Mouse (Mus musculus) MEL-GATA-1-ER (cell line): ENCODE measurements around the gene B4galt1.

Experiments used
- DNase-seq: peaks from one replicate; pipeline ENCODE4 v3.0.0-alpha.2; 2012; ENCODE audit warnings: low read depth; ENCODE audit errors: extremely low read depth

Gene B4galt1

DNA sequence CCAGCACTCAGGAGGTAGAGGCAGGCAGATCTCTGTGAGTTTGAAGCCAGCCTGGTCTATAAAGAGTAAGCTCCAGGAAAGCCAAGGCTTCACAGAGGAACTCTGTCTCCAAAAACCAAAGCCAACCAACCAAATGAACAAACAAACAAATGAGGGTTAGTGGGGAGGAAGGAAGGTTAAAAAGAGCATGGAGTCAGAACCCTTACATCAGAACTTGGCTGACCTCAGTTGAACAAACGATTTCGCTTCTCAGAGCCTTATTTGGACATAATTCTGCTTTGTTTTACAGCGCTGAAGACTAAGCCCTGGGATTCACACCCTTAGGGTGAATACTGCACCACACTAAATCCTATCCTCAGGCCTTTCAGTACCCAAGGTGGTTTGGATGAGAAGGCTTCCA lies 18.3 kb upstream of the B4galt1 start:
- DNase-seq, result no peak

DNA sequence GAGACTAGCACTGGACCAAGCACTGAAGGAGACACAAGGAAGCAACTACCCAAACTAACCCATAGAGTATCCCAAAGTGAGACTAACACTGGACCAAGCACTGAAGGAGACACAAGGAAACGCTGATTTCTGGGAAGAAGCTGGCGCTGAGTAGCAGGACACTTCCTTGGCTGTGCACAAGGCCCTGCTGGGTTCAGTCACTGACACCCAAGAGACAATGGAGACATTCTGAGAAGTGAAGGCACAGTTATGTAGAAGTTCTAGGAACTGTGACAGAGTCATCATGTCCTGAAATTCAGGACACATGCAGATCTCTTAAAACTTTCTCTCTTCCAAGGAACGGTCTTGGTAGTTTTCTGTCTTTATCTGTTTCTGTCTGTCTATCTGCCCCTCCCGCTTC lies 16.4 kb upstream of the B4galt1 start:
- no peak for DNase-seq

DNA sequence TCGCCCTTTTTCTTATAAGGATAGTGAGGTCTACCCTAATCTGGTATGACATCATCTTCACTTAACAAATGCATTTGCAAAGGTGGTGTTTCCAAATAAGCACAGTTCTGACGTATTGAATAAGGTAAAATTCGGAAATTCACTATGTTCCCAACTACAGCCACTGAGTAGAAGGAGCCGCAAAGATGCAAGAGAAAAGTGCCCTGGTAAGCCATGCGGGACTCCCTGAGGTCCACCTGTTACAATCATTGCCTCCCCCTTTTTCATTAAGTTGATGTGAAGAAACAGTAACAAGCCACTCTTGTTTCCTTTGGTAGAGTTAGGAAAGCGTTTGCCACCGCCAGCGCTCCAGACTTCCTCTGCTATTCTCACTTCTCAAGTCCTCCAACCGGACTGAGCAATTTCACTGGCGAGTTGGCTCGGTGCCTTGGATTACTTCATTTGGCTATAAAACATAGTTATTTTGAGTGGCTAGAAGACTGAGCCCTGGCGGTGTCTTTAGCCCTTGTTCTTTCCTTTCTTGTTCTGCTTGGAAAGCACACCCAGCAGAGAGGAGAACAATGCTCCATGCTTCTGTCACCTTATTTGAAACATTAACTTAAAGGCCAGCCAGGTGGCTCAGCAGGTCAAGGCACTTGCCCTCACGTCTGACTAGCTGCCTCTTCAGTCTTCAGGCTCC lies 14.9 kb upstream of the B4galt1 start:
- DNase-seq, result no peak

DNA sequence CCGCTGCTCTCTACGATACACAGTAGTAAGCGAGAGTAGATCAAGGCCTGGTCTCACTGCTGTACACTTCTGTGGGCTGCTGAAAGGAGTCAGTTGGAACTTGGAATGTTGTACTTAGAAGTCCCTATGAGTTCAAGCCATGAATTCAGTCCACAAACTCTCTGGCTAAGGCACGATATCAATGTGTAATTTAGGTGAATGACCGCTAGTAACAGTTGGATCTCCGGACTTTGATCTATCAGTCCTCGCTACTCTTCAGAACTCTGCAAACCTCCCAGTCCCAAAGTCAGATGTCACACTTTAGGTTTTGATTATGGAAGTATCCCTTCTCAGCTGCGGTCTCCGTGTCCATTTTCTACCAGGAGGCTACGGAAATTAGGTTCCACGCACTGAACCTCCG lies 10.6 kb upstream of the B4galt1 start:
- DNase-seq, result no peak

DNA sequence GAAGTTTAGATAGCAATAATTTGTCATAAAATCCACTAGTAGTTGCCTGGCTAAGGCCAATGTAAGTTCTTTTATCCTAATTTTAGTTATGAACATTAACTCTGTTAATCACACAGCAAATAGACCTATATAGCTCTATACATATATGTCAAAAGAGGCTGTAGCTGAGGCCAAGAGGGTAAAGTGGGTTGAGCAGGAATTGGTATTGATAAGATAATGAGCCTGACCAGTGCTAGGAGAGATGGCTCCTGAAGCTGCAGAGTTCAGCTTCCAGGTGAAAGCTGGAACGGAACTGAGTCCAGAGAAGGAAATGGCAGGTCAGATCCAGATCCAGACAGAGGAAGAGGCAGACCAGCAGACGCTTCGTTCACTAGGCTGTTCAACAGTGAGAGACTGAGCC lies 9.5 kb upstream of the B4galt1 start:
- DNase-seq, result no peak

DNA sequence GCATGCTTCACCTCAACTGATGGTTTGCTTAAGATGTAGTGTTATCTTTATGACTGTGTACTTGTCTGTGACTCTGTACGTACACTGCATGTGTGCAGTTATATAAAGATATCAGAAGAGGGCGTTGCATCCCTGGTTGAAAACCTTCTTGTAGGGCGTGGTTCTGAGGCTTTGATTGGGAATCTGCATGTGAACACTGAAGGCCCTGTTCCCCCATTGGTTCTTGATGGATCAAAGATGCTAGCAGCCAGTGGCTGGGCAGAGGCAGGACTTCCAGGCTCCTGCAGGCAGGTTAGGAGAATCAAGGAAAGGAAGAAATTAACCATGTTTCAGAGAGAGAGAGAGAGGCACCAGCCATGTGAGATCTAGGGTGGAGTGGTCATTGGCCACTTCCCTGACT lies 7.3 kb upstream of the B4galt1 start:
- no peak for DNase-seq

DNA sequence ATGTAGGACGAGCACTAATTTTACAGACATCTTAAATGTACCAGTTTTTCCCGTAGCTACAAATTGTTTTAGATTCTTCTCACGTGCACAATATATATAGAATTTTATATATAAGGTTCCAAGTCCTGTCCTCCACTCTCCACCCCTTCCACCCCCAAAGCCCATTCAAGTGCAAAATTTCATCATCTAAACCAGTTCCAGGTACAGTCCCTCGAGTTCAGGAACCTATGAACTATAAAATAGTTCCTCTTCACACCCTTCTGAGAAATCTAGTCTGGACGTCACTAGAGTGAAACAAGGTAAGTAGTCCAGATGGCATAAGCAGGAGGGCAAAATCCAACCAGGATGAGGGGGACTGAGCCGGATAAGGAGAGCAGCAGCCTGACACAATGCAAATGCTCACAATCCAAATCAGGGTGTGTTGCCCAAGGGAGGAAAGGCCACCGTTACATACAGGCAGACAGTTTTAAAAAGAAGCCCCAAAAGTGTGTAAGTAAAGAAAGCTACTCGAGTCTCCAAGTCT lies 4.1 kb upstream of the B4galt1 start:
- no peak for DNase-seq

DNA sequence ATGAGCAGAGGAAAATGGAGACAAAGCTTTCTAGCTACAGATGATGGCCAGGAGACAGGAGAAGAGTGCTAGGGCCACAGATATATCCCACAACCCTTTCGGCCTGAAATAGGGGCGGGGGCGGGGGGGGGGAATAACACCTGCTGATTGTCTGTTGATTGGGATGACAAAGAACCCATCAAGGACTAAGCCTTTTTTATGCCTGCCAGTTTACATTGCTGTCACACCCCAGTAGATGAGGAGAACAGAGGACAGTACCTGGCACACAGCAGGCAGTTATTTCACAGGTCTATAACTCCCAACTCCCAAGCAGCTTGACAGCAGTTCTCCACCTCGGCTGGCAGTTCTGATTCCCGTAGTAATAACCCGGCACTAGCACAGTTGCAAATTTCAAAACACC lies 2.8 kb upstream of the B4galt1 start:
- no peak for DNase-seq

DNA sequence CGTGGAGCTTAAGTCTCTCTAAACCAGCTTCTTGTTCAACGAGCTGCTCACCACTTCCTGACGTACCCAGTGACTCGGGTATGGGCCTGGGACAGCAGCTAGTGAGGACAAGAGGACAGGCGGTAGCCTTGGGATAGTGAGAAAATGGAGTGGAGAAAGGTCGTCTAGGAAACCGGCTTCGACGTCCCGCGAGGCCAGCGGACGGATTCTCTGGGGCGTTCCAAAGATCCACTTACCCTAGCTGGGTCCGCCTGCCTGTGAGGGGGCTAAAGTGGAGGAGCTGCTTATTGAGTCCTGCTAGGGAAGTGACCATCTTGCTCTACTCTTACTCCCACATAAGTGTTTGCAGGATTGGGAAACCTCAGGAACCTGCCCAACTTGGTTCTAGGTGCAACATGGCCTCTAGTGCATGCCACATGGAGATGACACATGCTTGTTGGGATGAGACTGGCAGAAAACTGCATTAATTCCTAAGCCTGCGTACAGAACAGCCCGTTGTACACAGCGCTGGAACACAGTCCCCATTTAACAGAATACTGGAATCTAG lies 655 bp upstream of the B4galt1 start:
- DNase-seq, result no peak

DNA sequence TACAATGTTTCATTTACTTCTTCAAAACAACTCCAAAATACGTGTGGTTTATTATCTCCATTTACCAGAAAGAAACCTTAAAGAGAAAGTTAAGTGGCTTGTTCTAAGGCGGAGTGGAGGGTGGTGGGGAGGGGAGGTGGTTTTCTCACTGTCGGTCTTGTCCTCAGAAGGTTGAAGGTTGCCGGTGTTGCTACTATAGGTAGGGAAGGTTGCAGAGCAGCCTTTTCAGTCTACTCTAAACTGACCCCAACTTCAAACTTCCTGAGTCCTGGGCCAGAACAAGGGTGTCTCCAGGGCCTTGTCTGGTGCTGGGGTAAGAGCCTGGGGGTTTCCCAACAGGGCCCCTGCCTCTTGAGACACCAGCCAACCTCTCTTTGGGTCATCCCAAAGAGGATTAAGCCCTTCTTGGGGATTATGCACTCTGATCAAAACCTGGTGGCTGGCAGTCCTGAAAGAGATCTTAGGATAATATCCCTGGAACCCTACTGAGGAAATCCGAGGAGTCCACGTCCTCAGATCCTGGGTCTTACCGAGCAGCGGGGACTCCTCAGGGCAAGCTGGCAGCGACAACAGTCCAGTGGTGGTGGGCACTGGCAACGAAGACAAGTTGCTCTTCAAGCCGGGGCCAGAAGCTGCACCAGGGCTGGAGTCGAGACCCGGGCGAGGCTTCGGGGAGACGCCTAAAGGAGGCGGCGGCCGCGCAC lies 792 bp downstream of the B4galt1 start:
- DNase-seq, result no peak

DNA sequence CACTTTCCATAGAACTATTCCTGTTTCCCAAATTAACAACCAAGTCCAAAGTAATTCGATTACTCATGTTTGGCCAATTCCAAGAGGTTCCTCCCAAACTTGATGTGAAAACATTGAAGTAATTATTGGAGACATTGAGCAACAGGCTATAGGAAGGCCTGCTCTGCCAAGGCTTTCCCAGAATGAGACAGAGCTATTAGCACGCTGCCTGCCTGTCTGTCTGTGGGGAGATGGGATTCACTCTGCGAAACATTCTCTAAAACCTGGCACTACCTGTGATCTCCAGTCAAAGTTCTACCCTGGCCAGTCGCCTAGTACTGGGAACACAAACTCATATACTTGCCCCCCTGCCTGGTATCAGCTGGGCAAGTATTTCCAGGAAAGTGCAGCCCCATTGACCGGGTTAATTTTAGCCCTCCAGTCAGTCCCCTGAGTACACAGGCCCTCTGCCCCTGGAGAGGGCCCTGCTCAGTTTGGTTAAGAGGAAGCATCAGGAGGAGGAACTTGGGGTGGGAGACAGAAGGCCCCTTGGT lies 1.5 kb downstream of the B4galt1 start:
- DNase-seq, result no peak

DNA sequence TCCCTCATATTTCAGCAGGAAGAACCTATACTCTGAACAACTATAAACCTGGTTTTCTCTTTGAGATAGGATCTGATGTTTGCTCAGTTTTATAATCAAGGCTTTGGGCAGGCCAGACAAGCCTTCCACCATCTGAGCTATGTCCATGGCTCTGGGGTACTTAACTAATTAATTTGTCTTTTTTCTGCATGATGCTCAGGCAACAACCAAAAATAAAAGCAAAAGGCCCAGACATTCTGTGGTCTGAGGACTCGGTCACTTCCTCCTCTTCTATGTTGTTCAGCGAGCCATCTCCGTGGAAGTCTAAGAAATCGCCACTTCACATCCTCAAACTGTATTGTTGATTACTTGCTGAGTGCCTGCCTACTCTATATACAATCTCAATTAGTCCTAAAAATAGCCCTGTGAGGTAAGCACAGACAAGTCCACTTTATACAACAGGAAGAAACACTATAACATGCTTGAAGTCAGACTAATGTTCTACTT lies 2.0 kb downstream of the B4galt1 start:
- DNase-seq, result no peak

DNA sequence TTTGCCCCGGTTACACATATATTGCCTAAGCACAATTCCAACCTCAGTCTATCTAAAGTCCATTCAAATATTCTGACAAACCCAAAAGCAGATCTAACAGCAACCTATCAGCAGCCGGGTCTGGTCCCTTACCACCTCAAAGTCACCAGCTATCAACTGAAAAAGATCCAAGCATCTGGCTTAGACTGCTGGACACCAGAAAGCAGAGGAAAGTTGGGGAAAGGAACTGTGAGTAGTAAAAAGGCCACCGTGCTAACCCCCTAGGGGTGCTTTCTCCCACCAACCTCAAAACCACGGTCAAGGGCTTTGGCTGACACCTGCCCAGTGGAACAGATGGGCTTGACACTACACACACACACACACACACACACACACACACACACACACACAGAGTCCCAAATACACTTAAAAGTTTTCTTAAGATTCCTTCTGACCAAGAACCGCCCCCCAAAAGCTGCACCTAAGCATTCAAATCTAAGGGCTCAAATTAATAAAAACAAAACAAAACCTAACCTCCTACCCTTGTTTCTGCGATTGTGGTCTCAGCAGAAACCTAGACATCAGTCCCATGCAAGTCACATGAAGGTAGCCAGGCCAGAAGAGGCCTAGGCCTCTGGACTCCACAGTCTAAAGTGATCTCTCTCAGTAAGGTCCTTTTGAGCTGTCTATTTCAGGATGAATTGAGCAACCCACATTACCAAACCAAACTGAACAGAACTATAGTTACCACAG lies 2.6 kb downstream of the B4galt1 start:
- DNase-seq, result no peak

DNA sequence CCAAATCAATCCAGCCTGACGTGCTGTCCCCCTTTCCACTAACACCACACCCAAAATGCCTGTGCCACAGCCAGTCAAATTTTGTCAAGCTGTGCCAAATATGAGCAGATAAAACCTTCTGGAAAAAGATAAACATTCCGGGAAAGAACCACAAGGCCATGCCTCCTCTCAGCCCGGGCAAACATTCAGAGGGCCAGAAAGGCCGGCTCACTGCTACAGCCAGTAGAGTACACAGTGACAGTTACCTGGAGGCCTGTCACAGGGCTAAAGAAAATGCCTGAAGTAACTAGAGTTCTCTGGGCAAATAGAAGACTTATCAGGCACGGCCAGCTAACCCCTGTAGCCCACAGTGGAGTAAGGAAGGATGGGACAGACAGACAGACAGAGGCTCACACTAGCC lies 3.2 kb downstream of the B4galt1 start:
- DNase-seq, result no peak

DNA sequence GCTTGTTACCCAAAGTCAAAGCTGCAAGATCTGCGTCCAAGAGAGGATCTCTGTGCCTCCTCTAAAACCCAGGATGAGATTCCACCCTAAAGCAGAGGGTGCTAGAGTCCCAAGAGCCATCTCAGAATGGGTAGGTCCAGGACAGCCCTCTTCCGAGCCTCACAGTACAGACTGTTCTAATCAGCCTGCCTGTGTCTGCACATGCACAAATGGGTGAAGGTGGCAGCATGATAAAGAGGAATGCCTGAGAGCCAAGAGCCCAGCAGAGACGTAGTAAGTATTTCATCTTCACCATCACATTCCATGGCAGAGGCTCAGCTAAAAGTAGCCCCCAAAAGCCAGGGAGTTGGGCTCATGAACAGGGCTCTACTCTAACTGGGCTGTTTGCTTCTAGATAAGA lies 4.3 kb downstream of the B4galt1 start:
- DNase-seq, result no peak

DNA sequence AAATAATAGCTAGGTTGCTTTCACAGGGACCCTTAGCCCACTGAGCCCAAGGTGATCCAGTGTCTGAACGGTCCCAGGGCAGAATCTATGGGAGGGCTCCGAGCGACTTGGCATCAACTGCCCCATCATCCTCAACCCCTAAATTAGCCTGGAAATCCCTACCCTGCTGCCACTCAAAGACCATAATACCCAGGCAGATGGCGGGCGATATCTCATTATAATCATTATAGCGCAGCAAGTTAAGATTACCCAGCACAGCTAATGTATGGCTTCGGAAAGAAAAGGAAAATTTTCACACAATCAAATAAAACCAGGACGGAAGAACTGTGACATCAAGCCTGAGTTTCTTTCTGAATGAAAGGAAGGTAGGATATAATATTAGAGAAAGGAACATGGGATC lies 5.6 kb downstream of the B4galt1 start:
- DNase-seq, result no peak

DNA sequence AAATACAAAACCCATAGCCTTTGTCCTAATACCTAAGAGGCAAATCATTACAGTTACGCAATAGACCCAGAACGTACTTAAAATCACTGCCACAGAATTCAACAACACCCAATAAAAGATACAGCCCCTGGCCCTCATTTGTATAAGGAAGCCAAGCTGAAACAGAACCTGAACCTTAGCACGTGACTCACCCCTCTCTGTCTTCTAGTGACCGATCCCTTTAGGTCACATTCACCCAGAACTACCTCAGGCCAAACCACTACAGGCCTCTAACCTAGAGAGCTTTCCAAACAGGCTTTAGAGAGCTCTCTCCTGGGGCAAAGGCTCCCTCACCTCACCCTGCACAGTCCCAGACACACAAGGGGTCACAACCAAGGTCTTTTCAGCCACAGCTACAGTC lies 6.6 kb downstream of the B4galt1 start:
- DNase-seq, result no peak

DNA sequence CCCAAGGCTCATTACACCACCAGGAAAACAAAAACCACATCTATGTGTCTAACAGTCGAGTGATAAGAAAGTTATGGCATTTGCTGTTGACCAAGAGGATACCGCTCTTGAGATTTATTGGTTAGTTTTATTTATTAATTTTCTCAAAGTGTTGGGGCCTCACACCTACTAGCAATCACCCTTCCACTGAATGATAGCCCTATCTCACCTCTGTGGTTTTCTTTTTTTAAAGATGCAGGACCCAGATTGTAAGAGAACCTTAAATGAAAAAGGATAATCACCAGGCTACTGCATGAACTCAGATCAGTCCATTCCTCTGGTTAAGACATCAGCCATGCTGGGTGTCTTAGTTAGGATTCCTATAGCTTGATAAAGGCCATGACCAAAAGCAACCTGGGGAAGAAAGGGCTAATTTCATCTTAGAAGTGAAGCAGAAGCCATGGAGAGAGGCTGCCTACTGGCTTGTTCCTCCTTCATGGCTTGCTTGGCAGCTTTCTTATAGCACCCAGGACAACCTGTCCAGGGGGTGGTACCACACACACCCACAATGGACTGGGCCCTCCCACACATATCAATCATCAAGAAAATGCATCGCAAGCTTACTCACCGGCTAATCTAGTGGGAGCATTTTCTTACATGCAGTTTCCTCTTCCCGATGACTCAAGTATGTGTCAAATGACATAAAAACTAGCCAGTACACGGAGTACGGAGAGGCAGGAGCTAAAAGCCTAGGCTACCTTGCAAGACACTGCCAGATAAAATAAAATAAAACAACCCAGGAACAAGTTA lies 7.5 kb downstream of the B4galt1 start:
- DNase-seq, result peak; percentile 49

DNA sequence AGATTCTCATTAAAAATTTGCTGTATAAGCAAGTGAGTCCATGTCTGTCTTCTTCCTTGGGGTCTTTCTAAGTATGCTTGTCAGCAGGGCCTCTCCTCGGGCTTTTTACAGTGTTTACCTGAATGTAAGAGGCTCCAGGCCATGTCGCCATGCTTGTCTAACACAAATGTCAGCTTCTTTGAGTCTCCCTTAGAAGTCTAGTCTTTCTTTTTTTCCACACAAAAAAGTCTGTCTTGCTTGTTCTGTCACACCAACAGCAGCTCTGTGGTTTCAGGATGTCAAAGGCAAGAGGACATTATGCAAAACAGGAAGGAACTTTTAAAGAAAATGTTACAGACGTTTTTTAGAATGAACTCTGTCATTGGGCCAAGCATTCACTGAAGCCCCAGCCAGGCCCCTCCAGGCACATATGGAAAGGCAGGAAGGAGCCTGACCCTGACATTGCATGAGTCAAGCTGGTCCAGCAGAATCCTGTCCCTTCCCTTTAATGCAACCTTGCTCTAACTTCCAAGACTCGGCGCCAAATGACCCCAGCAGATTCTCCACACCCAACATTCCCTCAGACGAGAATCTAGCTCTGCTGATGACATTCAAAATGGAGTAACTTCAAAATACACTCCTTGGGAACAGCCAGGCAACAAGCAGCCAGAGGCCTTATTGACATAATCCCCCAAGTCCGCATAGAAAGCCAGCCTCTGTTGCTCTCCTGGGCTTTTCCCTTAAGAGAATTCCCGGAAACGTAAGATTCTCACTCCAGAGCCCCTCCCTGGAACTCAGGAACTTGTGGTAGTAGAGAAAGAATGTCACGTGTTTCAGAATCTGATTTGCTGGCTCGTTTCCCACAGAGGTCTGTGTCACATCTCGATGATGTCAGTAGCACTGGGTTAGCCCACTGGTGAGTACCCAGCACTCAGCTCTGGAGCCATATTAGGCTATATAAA lies 8.7 kb downstream of the B4galt1 start:
- no peak for DNase-seq

DNA sequence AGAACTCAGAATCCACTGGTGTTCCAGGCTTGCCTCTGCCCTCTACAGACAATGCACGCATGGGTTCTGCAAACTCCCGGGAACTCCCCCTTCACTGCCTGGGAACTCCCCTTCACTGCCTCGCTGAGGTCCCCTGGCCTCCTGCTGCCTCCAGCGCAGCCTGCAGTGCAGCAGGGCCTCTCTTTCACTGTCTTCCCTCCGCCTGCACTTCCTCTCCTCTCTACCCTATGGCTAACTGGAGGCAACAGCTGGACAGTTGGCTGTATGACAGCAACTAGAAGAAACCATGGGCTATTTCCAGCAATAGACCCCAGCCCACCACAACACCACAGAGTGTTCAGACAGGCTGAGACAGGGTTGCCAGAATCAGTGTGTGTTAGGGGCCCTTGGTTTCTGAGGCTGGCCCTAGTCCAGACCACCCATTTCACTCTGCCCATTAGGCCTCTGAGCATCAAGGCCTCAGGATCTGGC lies 9.5 kb downstream of the B4galt1 start:
- no peak for DNase-seq
